Comparison of ENCODE assay signal across 24 mouse cellular contexts in genomic region chr19:44454862-44455261, GRCm38 (mm10). TPM values are rescaled to one million over a fixed set of nuclear protein-coding genes. Genes with fewer than 3 reads are reported as not detected.
A peak's percentile ranks its signal among the peaks of the same experiment; 100 is the strongest.
DNase-seq lines count a peak whose midpoint lies in the region; ATAC-seq and TF ChIP-seq lines count a peak whose summit lies in the region.
"Had no signal": no experiment of that assay in that cellular context is flagged by ENCODE, and none has a peak within 500 bp of the region (broad histone marks: within the 10 kb centered on the region; RNA-seq: fewer than 3 reads in every experiment).

No protein-coding gene starts in this region.

- peak; percentile 96 for TF ChIP-seq EP300 in CH12.LX (IDR thresholded peaks at IDR 0.05; ENCODE audit: low read length)

- H3K79me2 ChIP-seq in CH12.LX (replicated peaks; ENCODE audit: control insufficient read depth, extremely low read depth, insufficient read depth, poor library complexity, severe bottlenecking): no peaks in the 10 kb centered on the region

- H3K27me3 ChIP-seq in CH12.LX (replicated peaks): peaks cover 2% of the 10 kb centered on the region
- no peaks in the 10 kb centered on the region for H3K27me3 ChIP-seq in Patski

- TF ChIP-seq POLR2A in CH12.LX (IDR thresholded peaks at IDR 0.05; ENCODE audit: low read depth, low read length): no peak

- peak; percentile 55 for ATAC-seq in Patski
- ATAC-seq: activated CD4-positive, CD25-positive, alpha-beta regulatory T cell, adult 4 months; CD4-positive, CD25-positive, alpha-beta regulatory T cell, adult 4 months had no signal

- dilution Hi-C loops in CH12.LX (cut with MboI; ENCODE audit: extremely low pct_ligation_motif_present, extremely low pct_unique_long_range_greater_than_20kb, low sequenced_read_pairs): no loop called here

- H3K27ac ChIP-seq in gastrocnemius, adult 2 months: peak overlapping the region; percentile 53; the same call in 1 of the 2 replicates
- no peak overlapping the region for H3K27ac ChIP-seq in CH12.LX (ENCODE audit: insufficient read depth, low read depth)

- no peaks in the 10 kb centered on the region for H3K9me3 ChIP-seq in CH12.LX (replicated peaks; ENCODE audit: low read length)
- H3K9me3 ChIP-seq: G1E had no signal

- no peak for TF ChIP-seq CTCF in gastrocnemius, adult 2 months (IDR thresholded peaks at IDR 0.05)
- no peak for TF ChIP-seq CTCF in CH12.LX (conservative IDR thresholded peaks at IDR 0.05 in 1 of 2, IDR thresholded peaks at IDR 0.05 in 1 of 2; ENCODE audit: low read depth in 2 of 2, low read length in 2 of 2)
- TF ChIP-seq CTCF in Patski (IDR thresholded peaks at IDR 0.05): no peak

- H3K4me1 ChIP-seq in CH12.LX (ENCODE audit: control insufficient read depth in 1 of 2, insufficient read depth in 2 of 2): peaks cover 25 to 42% of the 10 kb centered on the region in 2 experiments

- in situ Hi-C loops in CH12.LX (cut with MboI; ENCODE audit: low pct_ligation_motif_present, low pct_unique_long_range_greater_than_20kb, low sequenced_read_pairs) (no loop called here), Patski (cut with MboI; ENCODE audit: low pct_unique_long_range_greater_than_20kb) (loop anchor here (5.0 kb wide), 1 partner anchor 78 kb away; no protein-coding TSS in a partner anchor)

- POLR2A ChIA-PET in Patski (lab: Charles Lee): no interaction called here

- intact Hi-C loops in gastrocnemius, postnatal 36 days (cut with DNase I): no loop called here
- intact Hi-C loops in gastrocnemius, adult 2 months (cut with DNase I): no loop called here
- intact Hi-C loops in left cerebral cortex, postnatal 10 days (cut with DNase I): no loop called here

- no peak overlapping the region for H3K9ac ChIP-seq in CH12.LX (ENCODE audit: insufficient read depth, low read depth)

- H3K36me3 ChIP-seq in CH12.LX (replicated peaks in 1 of 2; ENCODE audit: control insufficient read depth in 1 of 2, insufficient read depth in 1 of 2, low read length in 1 of 2): no peaks in the 10 kb centered on the region
- H3K36me3 ChIP-seq: G1E had no signal

- peak; percentile 16 for DNase-seq in gastrocnemius, adult 18-20 months (ENCODE audit: low spot score)
- DNase-seq in gastrocnemius, postnatal 36 days: no peak
- no peak for DNase-seq in gastrocnemius, adult 2 months
- DNase-seq in gastrocnemius, postnatal 4 days (ENCODE audit: low spot score in 2 of 2): no peak
- DNase-seq in CH12.LX (ENCODE audit: extremely low read depth) (peak; percentile 72), Patski (ENCODE audit: low read depth, low spot score) (no peak)
- no peak for DNase-seq in left cerebral cortex, postnatal 10 days (ENCODE audit: extremely low spot score in 1 of 2, low spot score in 2 of 2)
- DNase-seq in urinary bladder, postnatal 4 days (ENCODE audit: low spot score in 2 of 2): no peak
- DNase-seq: adrenal gland, adult 2 months; adrenal gland, adult 8-10 months; adrenal gland, postnatal 10 days; adrenal gland, postnatal 14 days; adrenal gland, postnatal 25 days; adrenal gland, postnatal 36 days; B cell, adult 2 months; cerebellum, adult 11 months; cerebellum, adult 11-12 months; cerebellum, adult 18-20 months; cerebellum, adult 2 months had no signal

- TF ChIP-seq RAD21 in CH12.LX (IDR thresholded peaks at IDR 0.05; ENCODE audit: low read depth, low read length): no peak

- CTCF ChIA-PET in Patski (lab: Charles Lee): interaction anchor here (1.3 kb wide), 1 partner anchor 22 kb away, joined by 4 read pairs; no protein-coding TSS in a partner anchor

- no peak overlapping the region for H3K4me3 ChIP-seq in gastrocnemius, adult 2 months
- H3K4me3 ChIP-seq in CH12.LX (replicated peaks in 1 of 3; ENCODE audit: low read depth in 2 of 3, low read length in 2 of 3, poor library complexity in 1 of 3): no peak overlapping the region

- peak overlapping the region; percentile 63 for H3K4me2 ChIP-seq in CH12.LX (ENCODE audit: insufficient read depth, low read depth, poor library complexity, severe bottlenecking)

TF ChIP-seq in CH12.LX, 34 proteins besides CTCF, POLR2A, EP300 and RAD21:
- TF ChIP-seq PAX5 (IDR thresholded peaks at IDR 0.05; ENCODE audit: low read length): no peak
- peak; percentile 88 for TF ChIP-seq JUN (IDR thresholded peaks at IDR 0.05; ENCODE audit: insufficient read depth, low read depth, low read length)
- 0 out of 2 replicates have a peak, but pooled peaks have one; percentile 0 for TF ChIP-seq NELFE (IDR thresholded peaks at IDR 0.05; ENCODE audit: low read depth, low read length)
- TF ChIP-seq NRF1 (IDR thresholded peaks at IDR 0.05; ENCODE audit: low read depth, low read length): peak; percentile 30; the same call in 1 of the 2 replicates
- no peak for TF ChIP-seq UBTF (IDR thresholded peaks at IDR 0.05; ENCODE audit: low read depth, low read length)
- TF ChIP-seq TCF12 (IDR thresholded peaks at IDR 0.05; ENCODE audit: low read depth, low read length): peak; percentile 78
- peak; percentile 68 for TF ChIP-seq BHLHE40 (IDR thresholded peaks at IDR 0.05; ENCODE audit: low read depth, low read length)
- TF ChIP-seq ELF1 (IDR thresholded peaks at IDR 0.05; ENCODE audit: low read depth, low read length): peak; percentile 37; the same call in 1 of the 2 replicates
- TF ChIP-seq MEF2A (IDR thresholded peaks at IDR 0.05; ENCODE audit: borderline replicate concordance, low read depth, low read length): peak; percentile 63; the same call in 1 of the 2 replicates
- TF ChIP-seq POLR2AphosphoS2 (IDR thresholded peaks at IDR 0.05; ENCODE audit: low read depth, low read length): no peak
- TF ChIP-seq JUND (conservative IDR thresholded peaks at IDR 0.05; ENCODE audit: low read depth, low read length): peak; percentile 95
- peak; percentile 88 for TF ChIP-seq RCOR1 (conservative IDR thresholded peaks at IDR 0.05; ENCODE audit: low read depth, low read length)
- peak; percentile 97 for TF ChIP-seq IRF4 (IDR thresholded peaks at IDR 0.05; ENCODE audit: low read depth, low read length)
- no peak for TF ChIP-seq HCFC1 (IDR thresholded peaks at IDR 0.05; ENCODE audit: low read depth, low read length)
- no peak; the same call in 1 of the 2 replicates for TF ChIP-seq ZNF384 (IDR thresholded peaks at IDR 0.05; ENCODE audit: low read depth, low read length)
- TF ChIP-seq ETS1 (conservative IDR thresholded peaks at IDR 0.05; ENCODE audit: low read depth, low read length): peak; percentile 81
- TF ChIP-seq USF2 (conservative IDR thresholded peaks at IDR 0.05; ENCODE audit: low read depth, low read length): no peak
- peak; percentile 39; the same call in 1 of the 2 replicates for TF ChIP-seq MXI1 (IDR thresholded peaks at IDR 0.05; ENCODE audit: low read depth, low read length)
- TF ChIP-seq MYC (IDR thresholded peaks at IDR 0.05; ENCODE audit: low read depth, low read length): peak; percentile 58
- peak; percentile 77 for TF ChIP-seq CHD2 (IDR thresholded peaks at IDR 0.05; ENCODE audit: low read length)
- peak; percentile 54; the same call in 1 of the 2 replicates for TF ChIP-seq SIN3A (IDR thresholded peaks at IDR 0.05; ENCODE audit: low read length)
- TF ChIP-seq ZKSCAN1 (IDR thresholded peaks at IDR 0.05; ENCODE audit: borderline replicate concordance, low read depth, low read length): no peak

RNA-seq across cellular contexts. Expression of gene Wnt8b, which starts 38.4 kb away (rescaled TPM):
- total RNA-seq in gastrocnemius, adult 18-20 months (2021): not detected
- total RNA-seq in gastrocnemius, postnatal 36 days (2021): not detected
- not detected for total RNA-seq in gastrocnemius, adult 2 months (2021)
- total RNA-seq in gastrocnemius, postnatal 4 days (2021): not detected
- total RNA-seq in CH12.LX (2012; rRNA removed) (not detected in 2 replicates), CH12.LX (2014; rRNA removed) (not detected in 2 replicates)
- polyA plus RNA-seq in CH12.LX (2012; ENCODE audit: insufficient read length, low read depth) (0.07 TPM in 1 of 2 replicates, not detected in the other), Patski (2021) (0.15 TPM)
- total RNA-seq in left cerebral cortex, postnatal 10 days (2021): not detected
- total RNA-seq: MEL had no signal
- polyA plus RNA-seq: activated CD4-positive, CD25-positive, alpha-beta regulatory T cell, adult 4 months; C2C12; CD4-positive, CD25-positive, alpha-beta regulatory T cell, adult 4 months; G1E had no signal

RNA-seq across cellular contexts. Expression of gene Scd1, which starts 47.2 kb away (rescaled TPM):
- 10 to 100 TPM; 20.6 to 38.0 TPM for total RNA-seq in gastrocnemius, adult 18-20 months (2021)
- 10 to 100 TPM; 26.3 to 28.7 TPM for total RNA-seq in gastrocnemius, postnatal 36 days (2021)
- total RNA-seq in gastrocnemius, adult 2 months (2021): 10 to 100 TPM; 10.9 to 33.9 TPM
- 10 to 100 TPM; 26.1 to 33.2 TPM for total RNA-seq in gastrocnemius, postnatal 4 days (2021)
- total RNA-seq in CH12.LX (2012; rRNA removed) (202 and 225 TPM in 2 replicates), CH12.LX (2014; rRNA removed) (240 and 314 TPM in 2 replicates)
- polyA plus RNA-seq in CH12.LX (2012; ENCODE audit: insufficient read length, low read depth) (203 and 244 TPM in 2 replicates), Patski (2021) (2.4 TPM)
- total RNA-seq in left cerebral cortex, postnatal 10 days (2021): 100 to 1,000 TPM; 126 to 130 TPM

Comparison
In these comparisons a context has a peak if more than half of its experiments do, and no peak if none do; other contexts are left out.
1. DNase-seq: peak in gastrocnemius, adult 18-20 months (single experiment) and CH12.LX (single experiment); none in gastrocnemius, postnatal 36 days (0 of 2), gastrocnemius, adult 2 months (single experiment), gastrocnemius, postnatal 4 days (0 of 2), Patski (single experiment), left cerebral cortex, postnatal 10 days (0 of 2) and urinary bladder, postnatal 4 days (0 of 2).